Mouse (Mus musculus) forebrain, embryonic 13.5 days (tissue): ENCODE results near the gene Notch1. TPM values are rescaled to one million over a fixed set of nuclear protein-coding genes. Genes with fewer than 3 reads are reported as not detected.
A peak's percentile ranks its signal among the peaks of the same experiment; 100 is the strongest.

Experiments used
- ATAC-seq: fragments of 200-750 bp; cut with Nextera tagmentation; 2 replicates; pipeline ENCODE4 v1.8.0; 2017
- H3K27ac ChIP-seq: fragments of 300-500 bp; sonication (generic); 2 replicates; pipeline ENCODE4 v1.5.1; 2015; ENCODE audit warnings: inconsistent platforms, mild to moderate bottlenecking, moderate library complexity
- H3K27me3 ChIP-seq: fragments of 300-500 bp; sonication (generic); 2 replicates; pipeline ENCODE4 v1.6.1; 2015; ENCODE audit warnings: mild to moderate bottlenecking, inconsistent platforms
- H3K36me3 ChIP-seq: fragments of 300-500 bp; sonication (generic); 2 replicates; pipeline ENCODE4 v1.6.1; 2015; ENCODE audit warnings: mild to moderate bottlenecking, inconsistent platforms; ENCODE audit not compliant: poor library complexity, severe bottlenecking
- H3K4me1 ChIP-seq: fragments of 300-500 bp; sonication (generic); 2 replicates; pipeline ENCODE4 v1.6.1; 2015; ENCODE audit warnings: inconsistent platforms
- H3K4me2 ChIP-seq: fragments of 300-500 bp; sonication (generic); 2 replicates; pipeline ENCODE4 v1.6.1; 2015; ENCODE audit warnings: inconsistent platforms, mild to moderate bottlenecking, moderate library complexity
- H3K4me3 ChIP-seq: fragments of 300-500 bp; sonication (generic); 2 replicates; pipeline ENCODE4 v1.5.1; 2015; ENCODE audit warnings: mild to moderate bottlenecking, inconsistent platforms
- H3K9ac ChIP-seq: fragments of 300-500 bp; sonication (generic); 2 replicates; pipeline ENCODE4 v1.6.1; 2015; ENCODE audit warnings: mild to moderate bottlenecking, inconsistent platforms
- H3K9me3 ChIP-seq: fragments of 300-500 bp; sonication (generic); replicated peaks from 2 replicates; pipeline ENCODE4 v1.6.1; 2016; ENCODE audit warnings: inconsistent platforms
- WGBS: fragments of 180-500 bp; shearing (Covaris S2); methylation state at CpG from one replicate; pipeline ENCODE4 v1.1.7; 2015; 5-methylcytosine and 5-hydroxymethylcytosine counted together
- polyA plus RNA-seq: library from polyadenylated mRNA; unstranded; fragments of >200 nt; fragmentation: Nextera tagmentation; extraction: Ambion mirVana; gene quantifications from 2 replicates; pipeline ENCODE4 v1.2.1, GENCODE M21; 2015

The Notch1 gene
- polyA plus RNA-seq, 1 experiment from 2014 or later: 28.1 TPM

DNA sequence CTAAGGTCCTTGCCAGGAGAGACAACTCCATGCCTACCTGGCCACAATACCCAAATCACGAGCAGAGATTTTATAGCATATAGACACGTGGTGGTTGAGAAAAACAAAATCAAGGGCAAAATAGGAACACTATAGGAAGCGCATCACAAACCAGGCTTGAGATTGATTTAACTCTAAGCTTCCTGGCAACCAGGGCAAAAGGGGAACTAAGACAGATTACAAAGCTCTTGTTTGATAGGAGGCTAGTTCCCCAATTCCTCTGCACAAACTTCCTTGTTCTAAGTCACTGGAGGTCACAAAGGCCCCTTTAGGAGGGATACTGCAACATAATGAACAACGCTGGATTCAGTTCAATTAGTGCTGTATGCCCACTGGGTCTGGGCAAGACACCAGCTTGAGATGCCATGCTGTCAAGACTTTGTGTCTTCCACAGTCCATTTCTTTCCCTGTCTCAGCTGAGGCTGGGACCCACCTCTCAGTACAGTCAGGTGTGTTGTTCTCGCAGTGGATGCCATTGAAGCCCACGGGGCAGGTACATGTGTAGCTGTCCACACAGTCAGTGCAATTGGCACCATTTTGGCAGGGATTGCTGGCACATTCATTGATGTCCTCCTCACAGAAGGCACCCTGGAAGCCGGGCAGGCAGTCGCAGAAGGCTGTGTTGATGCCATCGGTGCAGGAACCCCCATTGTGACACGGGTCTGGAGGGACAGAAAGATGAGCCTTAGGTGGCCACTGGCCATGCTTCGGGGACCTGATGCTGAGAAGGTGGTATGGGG lies 44.0 kb downstream of the Notch1 start:
- no peak overlapping the region for H3K4me3 ChIP-seq
- no peak overlapping the region for H3K4me2 ChIP-seq
- H3K9ac ChIP-seq: no peak overlapping the region
- H3K36me3 ChIP-seq: peaks cover 100% of the 10 kb centered on the region
- no peak overlapping the region for H3K27ac ChIP-seq
- H3K4me1 ChIP-seq: peaks cover 31% of the 10 kb centered on the region
- ATAC-seq: no peak
- H3K27me3 ChIP-seq: no peaks in the 10 kb centered on the region
- 89% methylated on average over 11 of the region's 11 CpGs for WGBS
- no peaks in the 10 kb centered on the region for H3K9me3 ChIP-seq

DNA sequence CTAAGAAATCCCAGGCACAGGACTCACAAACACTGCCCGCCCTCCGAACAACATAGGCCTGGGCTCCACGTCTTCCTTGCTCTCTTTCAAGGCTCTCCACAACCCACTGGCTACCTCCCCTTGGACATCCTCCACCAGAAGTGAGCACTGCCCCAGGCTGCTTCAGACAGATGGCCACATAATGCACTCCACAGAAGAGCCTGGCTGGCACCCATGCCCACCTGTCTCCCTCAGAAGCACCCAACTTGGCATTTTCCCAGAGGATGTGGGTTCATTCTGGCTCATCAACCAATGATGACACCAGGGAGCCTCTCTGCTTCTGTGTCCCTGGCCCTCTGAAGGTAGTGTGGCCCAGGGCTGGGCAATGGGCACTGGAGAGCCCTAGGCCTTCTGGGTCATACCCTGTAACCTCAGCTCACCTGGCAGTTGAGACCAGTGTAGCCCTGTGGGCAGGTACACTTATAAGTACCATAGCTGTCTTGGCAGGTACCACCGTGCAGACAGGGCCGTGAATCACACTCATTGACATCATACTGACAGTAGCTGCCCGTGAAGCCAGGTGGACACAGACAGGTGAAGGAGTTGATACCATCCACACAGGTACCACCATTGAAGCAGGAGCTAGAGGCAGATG lies 44.7 kb downstream of the Notch1 start:
- peaks cover 28% of the 10 kb centered on the region for H3K4me1 ChIP-seq
- no peak overlapping the region for H3K4me3 ChIP-seq
- H3K27me3 ChIP-seq: no peaks in the 10 kb centered on the region
- H3K9me3 ChIP-seq: no peaks in the 10 kb centered on the region
- WGBS: 90% methylated on average over 6 of the region's 6 CpGs
- no peak overlapping the region for H3K4me2 ChIP-seq
- ATAC-seq: no peak
- H3K9ac ChIP-seq: no peak overlapping the region
- H3K27ac ChIP-seq: no peak overlapping the region
- H3K36me3 ChIP-seq: peaks cover 100% of the 10 kb centered on the region

DNA sequence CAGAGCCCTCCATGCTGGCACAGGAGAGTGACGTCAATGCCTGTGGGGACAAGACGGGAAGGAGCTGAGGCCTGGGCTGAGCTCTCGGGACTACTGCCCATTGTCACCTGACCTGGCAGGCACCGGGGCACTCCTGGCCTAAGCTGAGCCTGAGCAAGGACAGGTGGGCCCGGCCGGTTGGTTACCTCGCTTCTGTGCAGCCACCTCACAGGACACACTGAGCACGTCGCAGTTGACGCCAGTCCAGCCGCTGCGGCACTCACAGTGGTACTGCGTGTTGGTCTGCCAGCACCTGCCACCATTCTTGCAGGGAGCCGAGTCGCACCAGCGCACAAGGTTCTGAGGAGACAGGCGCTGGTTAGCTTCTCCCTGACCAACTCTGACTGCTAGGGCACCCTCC lies 45.5 kb downstream of the Notch1 start:
- Histone ChIP-seq H3K9ac (no peak overlapping the region), H3K36me3 (peaks cover 100% of the 10 kb centered on the region), H3K27me3 (no peaks in the 10 kb centered on the region), H3K9me3 (no peaks in the 10 kb centered on the region), H3K4me2 (no peak overlapping the region), H3K4me1 (peaks cover 20% of the 10 kb centered on the region), H3K27ac (0 out of 2 replicates have a peak overlapping the region, but pooled peaks have one; percentile 6), H3K4me3 (no peak overlapping the region)
- 92% methylated on average over 17 of the region's 17 CpGs for WGBS
- no peak for ATAC-seq

DNA sequence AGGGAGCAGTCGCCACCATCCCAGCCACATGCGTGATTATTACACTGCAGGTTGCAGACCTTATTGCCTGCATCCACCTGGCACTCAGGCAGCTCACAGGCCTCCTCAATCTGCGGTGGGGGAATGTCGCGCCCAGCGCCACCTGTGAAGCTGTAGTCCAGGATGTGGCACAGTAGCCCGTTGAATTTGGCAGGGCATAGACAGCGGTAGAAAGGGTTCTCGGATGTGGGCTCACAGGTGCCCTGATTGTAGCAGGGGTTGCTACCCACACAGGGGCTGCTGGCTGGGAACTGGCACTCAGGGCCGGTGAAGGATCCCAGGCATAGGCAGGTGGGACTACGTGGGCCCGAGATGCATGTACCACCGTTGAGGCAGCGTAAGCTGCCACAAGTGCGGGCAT lies 48.1 kb downstream of the Notch1 start:
- H3K9me3 ChIP-seq: no peaks in the 10 kb centered on the region
- WGBS: 95% methylated on average over 15 of the region's 15 CpGs
- H3K27ac ChIP-seq: no peak overlapping the region
- H3K4me2 ChIP-seq: no peak overlapping the region
- no peaks in the 10 kb centered on the region for H3K27me3 ChIP-seq
- H3K4me3 ChIP-seq: no peak overlapping the region
- no peak for ATAC-seq
- H3K36me3 ChIP-seq: peaks cover 100% of the 10 kb centered on the region
- peaks cover 7% of the 10 kb centered on the region; the same call in 1 of the 2 replicates for H3K4me1 ChIP-seq
- no peak overlapping the region for H3K9ac ChIP-seq

- Histone ChIP-seq H3K36me3 (peaks cover 97% of the 10 kb centered on the region), H3K4me2 (no peak overlapping the region), H3K27me3 (no peaks in the 10 kb centered on the region), H3K9me3 (no peaks in the 10 kb centered on the region), H3K9ac (no peak overlapping the region), H3K27ac (no peak overlapping the region), H3K4me1 (0 out of 2 replicates have a peak, but pooled peaks cover 3% of the 10 kb centered on the region), H3K4me3 (no peak overlapping the region)
- ATAC-seq: no peak
- WGBS: over 99% methylated on average over 6 of the region's 6 CpGs
Measured at GRCm38 (mm10) chr2:26463412-26463811, 53.1 kb downstream of the Notch1 start.

GRCm38 (mm10) chr2:26462980-26463379 lies 53.5 kb downstream of the Notch1 start:
- Histone ChIP-seq H3K36me3 (peaks cover 97% of the 10 kb centered on the region), H3K27ac (no peak overlapping the region)

DNA sequence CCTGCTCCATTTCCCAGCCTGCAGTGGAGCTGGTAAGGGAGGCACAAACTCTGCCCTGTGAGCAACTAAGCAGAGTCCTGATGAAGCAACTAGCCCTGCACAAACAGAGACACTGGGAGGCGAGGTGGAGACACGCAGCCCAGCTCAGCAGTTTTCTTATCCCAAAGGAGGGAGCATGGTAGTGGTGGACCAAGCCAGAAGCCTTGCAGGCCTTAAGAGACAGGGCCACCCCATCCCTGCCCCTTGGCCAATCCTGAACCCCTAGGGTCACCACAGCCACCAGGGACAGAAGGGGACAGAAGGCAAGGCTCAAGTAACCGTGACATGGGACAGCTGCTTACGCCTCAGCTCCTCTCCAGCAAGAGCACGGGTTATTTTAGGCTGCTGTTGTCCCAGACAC lies 54.8 kb downstream of the Notch1 start:
- H3K36me3 ChIP-seq: peaks cover 90% of the 10 kb centered on the region
- no peak for ATAC-seq

More at GRCm38 (mm10) chr2:26462980-26463379, 53.5 kb downstream of the Notch1 start:
- no peak for ATAC-seq
- no peaks in the 10 kb centered on the region for H3K27me3 ChIP-seq
- H3K9ac ChIP-seq: no peak overlapping the region
- H3K4me3 ChIP-seq: no peak overlapping the region
- WGBS: 89% methylated on average over 3 of the region's 3 CpGs
- no peak overlapping the region for H3K4me2 ChIP-seq
- 0 out of 2 replicates have a peak, but pooled peaks cover 3% of the 10 kb centered on the region for H3K4me1 ChIP-seq
- no peaks in the 10 kb centered on the region for H3K9me3 ChIP-seq

GRCm38 (mm10) chr2:26460837-26461236 lies 55.6 kb downstream of the Notch1 start:
- 91% methylated on average over 13 of the region's 13 CpGs for WGBS
- Histone ChIP-seq H3K4me1 (0 out of 2 replicates have a peak, but pooled peaks cover 3% of the 10 kb centered on the region), H3K4me2 (no peak overlapping the region), H3K9me3 (no peaks in the 10 kb centered on the region), H3K27ac (no peak overlapping the region), H3K4me3 (no peak overlapping the region), H3K27me3 (no peaks in the 10 kb centered on the region), H3K36me3 (peaks cover 82% of the 10 kb centered on the region), H3K9ac (no peak overlapping the region)
- ATAC-seq: no peak

More for the DNA sequence above, 54.8 kb downstream of the Notch1 start:
- Histone ChIP-seq H3K9me3 (no peaks in the 10 kb centered on the region), H3K27ac (peak overlapping the region; percentile 1; the same call in 1 of the 2 replicates), H3K9ac (no peak overlapping the region), H3K4me3 (no peak overlapping the region), H3K4me2 (no peak overlapping the region), H3K4me1 (0 out of 2 replicates have a peak, but pooled peaks cover 3% of the 10 kb centered on the region), H3K27me3 (no peaks in the 10 kb centered on the region)
- WGBS: 96% methylated on average over 5 of the region's 5 CpGs

- Histone ChIP-seq H3K4me2 (no peak overlapping the region), H3K4me1 (0 out of 2 replicates have a peak, but pooled peaks cover 3% of the 10 kb centered on the region), H3K36me3 (peaks cover 75% of the 10 kb centered on the region), H3K9ac (no peak overlapping the region), H3K4me3 (no peak overlapping the region), H3K27ac (no peak overlapping the region; the same call in 1 of the 2 replicates), H3K27me3 (no peaks in the 10 kb centered on the region), H3K9me3 (no peaks in the 10 kb centered on the region)
- ATAC-seq: no peak
- 84% methylated on average over 16 of the region's 16 CpGs for WGBS
Measured at GRCm38 (mm10) chr2:26460097-26460646, 56.3 kb downstream of the Notch1 start.

DNA sequence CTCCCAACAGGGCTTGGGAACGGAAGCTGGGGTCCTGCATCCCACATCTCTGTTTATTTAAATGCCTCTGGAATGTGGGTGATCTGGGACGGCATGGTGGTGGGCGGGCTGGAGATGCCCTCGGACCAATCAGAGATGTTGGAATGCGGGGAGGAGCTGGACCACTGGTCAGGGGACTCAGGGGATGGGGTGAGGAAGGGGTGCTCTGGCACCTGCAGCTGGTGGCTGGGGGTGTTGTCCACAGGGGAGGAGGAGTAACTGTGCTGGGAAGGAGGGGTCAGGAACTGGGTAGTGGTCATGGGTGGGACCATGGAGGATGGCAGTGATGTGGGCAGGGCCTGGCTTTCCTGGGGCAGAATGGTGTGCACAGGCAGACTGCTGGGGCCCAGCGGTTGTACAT lies 57.0 kb downstream of the Notch1 start:
- WGBS: 42% methylated on average over 6 of the region's 6 CpGs
- H3K9ac ChIP-seq: no peak overlapping the region
- no peak for ATAC-seq
- no peak overlapping the region for H3K4me2 ChIP-seq
- H3K36me3 ChIP-seq: peaks cover 68% of the 10 kb centered on the region
- no peaks in the 10 kb centered on the region for H3K9me3 ChIP-seq
- no peaks in the 10 kb centered on the region for H3K27me3 ChIP-seq
- no peak overlapping the region for H3K4me3 ChIP-seq
- 0 out of 2 replicates have a peak, but pooled peaks cover 3% of the 10 kb centered on the region for H3K4me1 ChIP-seq
- H3K27ac ChIP-seq: no peak overlapping the region

GRCm38 (mm10) chr2:26458402-26459124 lies 57.9 kb downstream of the Notch1 start:
- 0 out of 2 replicates have a peak, but pooled peaks have one; percentile 36 for ATAC-seq
- 35% methylated on average over 7 of the region's 7 CpGs for WGBS

More at GRCm38 (mm10) chr2:26458402-26459124, 57.9 kb downstream of the Notch1 start:
- Histone ChIP-seq H3K9me3 (no peaks in the 10 kb centered on the region), H3K4me1 (peaks cover 6% of the 10 kb centered on the region; the same call in 1 of the 2 replicates), H3K27ac (0 out of 2 replicates have a peak overlapping the region, but pooled peaks have one; percentile 12), H3K9ac (no peak overlapping the region), H3K27me3 (no peaks in the 10 kb centered on the region), H3K4me3 (no peak overlapping the region), H3K4me2 (no peak overlapping the region), H3K36me3 (peaks cover 59% of the 10 kb centered on the region)
